Mouse (Mus musculus) CD4-positive, CD25-positive, alpha-beta regulatory T cell, adult 2 months (primary cell): ENCODE measurements around the gene Gm10160.

Experiments
- DNase-seq: peaks from one replicate; pipeline ENCODE4 v3.0.0-alpha.2; 2012; ENCODE audit warnings: low read depth, low spot score

The Gm10160 gene

DNA sequence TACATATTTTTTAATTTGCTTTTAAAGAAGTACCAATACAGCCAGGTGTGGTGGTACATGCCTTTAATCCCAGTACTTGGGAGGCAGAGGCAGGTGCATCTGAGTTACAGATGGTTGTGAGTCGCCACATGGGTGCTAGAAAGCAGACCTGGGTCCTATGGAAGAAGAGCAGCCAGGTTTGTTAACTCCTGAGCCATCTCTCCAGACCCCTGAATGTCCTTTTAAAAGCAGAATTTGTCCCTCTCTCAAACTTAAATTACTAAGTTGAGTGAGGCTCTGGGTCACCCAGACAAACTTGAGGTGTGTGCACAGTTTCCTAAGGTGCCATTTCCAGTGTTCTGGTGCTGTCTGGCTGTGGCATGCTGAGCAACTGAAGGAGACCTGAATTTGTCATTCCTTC is at the start of gene Gm10160:
Gm10160 (minus strand) TSS at position 101 of the 400 bp plus-strand sequence.
- no peak for DNase-seq

DNA sequence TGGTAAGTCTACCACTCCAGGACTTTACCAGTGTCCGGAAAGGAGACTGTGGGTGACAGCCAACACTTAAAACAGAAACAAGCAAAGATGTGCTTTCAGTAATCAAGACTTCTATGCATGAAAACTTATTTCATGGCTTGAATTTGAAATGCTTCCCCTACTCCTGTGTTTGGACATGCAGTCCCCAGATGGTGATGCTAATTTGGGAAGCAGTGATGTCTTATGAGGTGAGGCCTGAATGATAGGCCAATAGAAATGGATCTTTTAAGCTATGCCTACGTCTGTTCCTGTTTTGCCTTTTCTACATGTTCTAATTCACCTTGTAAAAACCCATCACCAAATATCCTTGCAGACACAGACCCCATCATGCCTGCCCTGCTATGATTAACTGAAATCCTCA is 49.3 kb upstream of the Gm10160 start:
- no peak for DNase-seq

DNA sequence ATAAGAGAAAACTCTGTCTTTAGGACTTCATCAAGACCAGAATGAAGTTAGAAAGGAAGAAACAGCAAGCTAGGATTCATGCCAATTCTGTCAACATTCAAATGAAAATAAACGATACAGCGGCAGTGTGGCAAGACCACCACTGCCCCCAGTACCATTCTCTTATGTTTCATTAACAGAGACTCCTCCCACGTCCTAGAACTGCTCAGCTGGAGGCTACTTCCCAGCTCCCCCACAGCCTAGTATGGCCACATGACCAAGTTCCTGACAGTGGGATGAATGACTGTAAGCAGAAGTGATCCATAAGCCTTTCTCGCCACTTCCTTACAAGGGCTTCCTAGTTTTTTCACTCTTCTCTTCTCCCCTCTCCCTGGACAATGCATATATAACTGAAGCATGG is 48.5 kb upstream of the Gm10160 start:
- DNase-seq, result no peak

DNA sequence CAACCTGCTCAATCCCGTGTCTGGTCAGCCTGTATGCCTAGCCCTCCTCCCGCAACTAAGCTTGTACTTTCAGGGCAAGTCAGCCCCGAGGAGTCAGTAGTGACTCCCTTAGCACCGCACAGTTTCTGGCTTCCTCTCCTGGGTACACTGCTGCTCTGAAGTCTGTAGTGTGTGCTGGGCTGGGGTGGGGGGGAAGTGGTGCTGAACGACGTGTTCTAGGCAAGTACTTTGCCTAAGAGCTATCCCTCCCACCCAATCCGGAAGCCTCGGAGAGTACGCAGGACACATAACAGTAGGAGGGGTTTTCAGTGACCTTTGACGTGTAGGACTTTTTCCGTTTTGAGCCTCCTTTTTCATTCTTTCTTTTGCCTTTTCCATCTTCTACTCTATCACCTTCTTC is 43.8 kb upstream of the Gm10160 start:
- no peak for DNase-seq

DNA sequence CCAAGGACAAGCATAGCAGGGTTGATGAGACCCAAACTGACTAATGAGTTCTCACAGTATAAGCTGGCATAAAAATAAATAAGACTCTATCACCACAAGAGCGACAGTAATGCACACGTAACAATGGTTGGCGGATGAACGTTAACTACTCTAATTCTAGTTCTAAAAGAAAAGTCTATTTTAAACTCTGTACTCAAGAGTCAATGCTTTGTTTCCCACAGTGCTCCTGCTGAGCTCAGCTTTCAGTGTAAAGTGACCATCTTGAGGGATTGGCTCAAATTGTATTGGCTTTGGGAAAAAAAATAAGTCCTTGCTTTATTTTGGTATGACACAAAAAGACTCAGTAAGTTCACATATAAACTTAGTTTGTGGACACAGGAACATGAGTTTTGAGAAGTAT is 29.5 kb upstream of the Gm10160 start:
- no peak for DNase-seq

DNA sequence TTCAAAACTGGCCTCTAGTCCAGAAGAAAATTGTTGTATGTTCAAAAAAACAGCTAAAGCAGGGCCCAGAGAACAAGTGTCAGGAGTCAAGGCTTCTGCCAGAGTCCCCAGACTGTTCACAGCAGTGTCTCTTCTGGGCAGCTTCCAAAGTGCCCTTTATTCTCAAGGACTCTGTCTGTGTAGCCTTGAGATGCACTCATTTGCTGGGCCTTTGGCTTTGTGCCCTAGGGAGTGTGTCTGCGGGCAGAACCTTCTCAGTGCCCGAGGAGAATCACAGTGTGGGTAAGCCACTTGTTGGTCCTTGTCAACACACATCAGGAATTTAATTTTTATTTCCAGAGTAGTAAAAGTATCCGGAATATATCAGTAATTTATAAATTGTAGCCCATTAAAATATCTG is 26.0 kb upstream of the Gm10160 start:
- DNase-seq, result no peak

DNA sequence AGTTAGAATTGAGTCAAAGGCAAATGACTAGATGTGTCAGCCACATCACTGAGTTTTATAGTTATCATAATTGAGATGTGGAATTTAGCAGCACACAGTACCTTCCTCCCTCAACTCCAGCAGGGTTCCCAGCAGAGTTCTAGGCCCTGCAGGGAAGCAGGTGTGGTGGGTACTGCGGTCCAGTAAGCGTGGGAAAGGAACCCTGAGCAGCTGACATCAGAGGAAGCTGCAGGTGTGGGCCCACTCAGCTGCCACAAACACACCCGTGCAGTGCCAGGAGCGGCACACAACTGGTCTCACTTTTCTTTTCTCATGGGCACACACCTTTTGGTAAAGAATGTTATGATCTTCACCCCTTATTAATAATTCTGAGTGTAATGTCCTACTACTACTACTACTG is 25.2 kb upstream of the Gm10160 start:
- peak; percentile 24 for DNase-seq

DNA sequence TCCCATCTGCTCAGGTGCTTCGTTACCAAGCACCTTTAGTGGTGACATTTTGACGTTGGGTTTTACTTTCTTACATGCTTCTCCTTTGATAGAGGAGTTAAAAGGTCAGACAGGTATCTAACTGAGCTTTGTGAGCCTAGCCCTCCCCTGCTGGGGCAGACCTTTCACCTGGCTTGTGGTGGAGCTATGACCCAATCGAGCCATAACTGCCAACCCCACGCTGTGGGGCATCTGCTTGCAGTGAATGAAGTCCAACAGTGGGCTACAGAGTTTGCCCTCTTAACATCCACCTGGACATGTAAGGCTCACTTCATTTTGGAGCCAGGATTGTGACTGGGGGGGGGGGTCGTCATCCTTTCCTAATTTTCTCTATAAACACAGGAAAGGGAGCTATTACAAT is 24.7 kb upstream of the Gm10160 start:
- DNase-seq, result no peak

DNA sequence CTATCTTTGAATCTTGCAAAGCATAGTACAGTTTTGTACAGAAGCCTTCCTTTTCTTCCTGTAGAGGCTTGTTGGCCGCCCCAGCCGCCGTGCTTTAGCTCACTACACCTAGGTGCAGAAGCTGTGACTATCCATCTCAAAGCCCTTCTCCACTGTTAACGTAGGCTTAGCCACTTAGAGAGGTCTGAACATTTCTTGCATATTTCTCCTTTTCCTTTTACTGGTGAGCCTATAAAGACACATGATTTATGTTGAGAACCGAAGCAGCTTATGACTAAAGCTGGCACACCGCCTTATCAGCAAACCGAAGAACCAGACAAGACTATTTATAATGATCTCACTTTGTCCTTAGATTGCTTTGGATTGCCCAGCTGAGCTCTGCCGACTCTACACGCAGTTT is 19.8 kb upstream of the Gm10160 start:
- DNase-seq, result no peak

DNA sequence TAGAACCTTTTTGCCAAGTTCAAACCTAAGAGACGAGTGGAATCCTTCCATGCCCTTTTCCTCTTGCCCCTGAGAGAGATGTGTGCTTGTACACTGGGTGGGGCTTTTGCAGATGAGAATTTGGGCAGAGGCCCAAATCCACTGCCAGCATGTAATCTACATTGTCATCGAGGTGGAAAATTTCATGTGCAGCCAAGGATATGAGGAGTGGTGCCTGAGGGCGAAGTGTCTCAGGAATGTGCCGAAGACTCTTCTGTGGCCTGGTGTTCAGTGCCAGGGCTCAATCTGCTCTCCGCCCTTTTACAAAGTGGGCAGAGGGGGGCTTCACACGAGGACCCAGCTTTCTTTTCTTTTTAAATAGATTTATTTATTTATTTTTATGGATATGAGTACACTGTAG is 19.0 kb upstream of the Gm10160 start:
- no peak for DNase-seq

DNA sequence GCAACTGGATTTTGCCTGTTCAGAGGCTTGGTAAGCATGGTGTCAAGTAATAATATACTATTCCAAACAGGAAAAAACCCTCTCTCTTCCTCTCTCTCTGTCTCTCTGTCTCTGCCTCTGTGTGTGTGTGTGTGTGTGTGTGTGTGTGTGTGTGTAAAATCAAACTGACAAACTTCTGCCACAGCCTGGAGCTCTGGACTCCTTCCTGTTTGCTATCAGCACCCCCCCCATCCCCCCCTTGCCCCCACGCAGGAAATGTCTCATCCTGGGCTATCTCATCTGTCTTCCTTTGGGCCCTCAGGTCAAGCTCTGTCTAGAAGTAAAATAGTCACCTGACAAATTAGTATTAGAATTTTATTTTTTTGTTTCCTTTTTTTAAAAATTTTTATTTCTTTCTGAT is 18.2 kb upstream of the Gm10160 start:
- DNase-seq, result no peak

DNA sequence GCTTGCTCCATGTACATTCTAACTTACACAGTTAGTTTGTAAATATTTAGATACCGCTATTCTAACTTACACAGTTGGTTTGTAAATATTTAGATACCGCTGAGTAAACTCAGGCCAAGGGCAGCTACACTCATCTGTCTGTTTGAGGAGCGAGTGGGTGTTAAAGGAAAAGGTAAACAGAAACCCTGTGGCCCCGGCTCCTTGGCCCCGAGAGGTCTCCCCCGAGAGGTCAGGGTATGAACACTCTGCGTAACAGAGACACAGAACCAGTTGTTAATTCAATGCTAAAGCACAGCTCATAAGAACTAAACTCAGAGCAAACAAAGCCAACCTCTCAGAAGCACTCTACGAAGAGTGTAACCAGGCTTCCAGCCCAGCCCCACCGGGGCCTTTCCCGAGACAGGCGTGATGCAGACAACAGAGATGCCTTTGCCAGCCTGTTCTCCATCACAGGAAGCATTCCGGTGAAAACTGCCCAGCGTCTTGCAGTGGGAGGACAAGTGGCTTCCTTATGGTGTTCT is 17.0 kb upstream of the Gm10160 start:
- DNase-seq, result no peak

DNA sequence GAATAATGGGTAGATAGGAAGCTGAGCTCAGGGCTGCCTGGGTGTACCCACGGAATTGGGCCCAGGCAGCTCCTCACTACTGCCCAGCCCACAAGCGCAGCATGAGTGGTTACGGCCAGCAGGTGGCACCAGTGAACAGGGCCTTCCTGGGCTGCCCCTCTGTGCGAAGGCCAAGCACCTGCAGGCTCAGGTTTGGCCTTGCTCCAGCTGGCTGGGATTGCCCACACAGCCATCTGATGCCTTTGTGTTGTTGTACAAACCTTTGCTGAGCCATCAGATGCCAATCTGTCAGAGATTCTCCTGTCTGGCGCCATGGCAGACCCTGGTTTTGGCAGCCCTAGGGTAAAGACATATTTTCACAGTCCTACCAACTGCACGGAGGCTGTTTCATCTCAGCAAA is 12.6 kb upstream of the Gm10160 start:
- peak; percentile 89 for DNase-seq

DNA sequence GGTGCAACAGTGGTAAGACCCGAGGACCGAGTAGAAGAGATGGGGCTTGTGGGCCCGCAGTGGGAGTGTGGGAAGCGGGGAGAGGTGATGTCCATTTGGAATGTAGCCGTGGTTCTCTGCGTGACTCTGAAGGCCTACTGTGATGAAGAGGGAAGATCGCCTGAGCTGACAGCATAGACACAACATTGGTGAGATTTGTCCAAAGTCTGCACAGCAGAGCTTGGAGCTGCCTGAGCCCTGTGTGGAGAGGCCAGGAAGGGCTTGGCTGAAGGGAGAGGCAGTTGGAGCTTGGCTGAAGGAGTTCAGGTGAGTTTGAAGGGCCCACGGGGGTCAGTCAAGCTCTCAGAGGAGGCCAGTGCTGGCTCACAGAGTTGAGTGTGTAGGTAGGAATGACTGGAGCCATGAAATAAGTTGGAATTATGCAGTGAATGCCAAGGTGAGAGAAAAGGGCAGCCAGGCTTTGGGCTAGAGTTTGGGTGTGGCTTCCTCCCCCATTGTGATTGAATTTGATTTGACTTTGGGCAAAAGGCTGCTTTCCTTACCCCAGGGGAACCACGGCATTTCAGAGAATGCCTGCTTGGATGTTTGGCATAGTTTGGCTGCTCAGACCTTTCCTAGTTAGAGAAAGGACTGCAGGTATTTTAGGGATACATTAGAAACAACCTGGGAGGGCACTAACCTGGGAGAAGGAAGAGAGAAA is 11.8 kb upstream of the Gm10160 start:
- DNase-seq, result no peak

DNA sequence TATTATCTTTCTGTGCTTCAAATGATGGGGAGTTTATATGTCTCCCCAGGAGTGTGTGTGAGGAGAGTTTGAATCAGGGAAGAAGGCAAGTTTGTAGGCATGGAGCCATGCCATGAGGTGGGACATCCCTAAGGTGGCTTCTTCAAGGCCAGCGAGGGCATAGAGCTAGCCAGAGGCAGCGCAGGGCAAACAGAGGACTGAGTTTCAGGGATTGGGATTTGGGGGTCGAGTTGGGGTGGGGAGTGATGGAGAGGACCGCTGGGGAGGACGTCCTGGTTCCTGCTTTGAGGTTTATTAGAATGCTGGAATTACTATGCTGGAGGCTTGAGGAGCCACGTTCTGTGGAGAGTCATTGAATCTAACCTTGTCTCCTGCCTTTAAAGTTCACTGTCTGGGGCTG is 10.3 kb upstream of the Gm10160 start:
- DNase-seq, result no peak

DNA sequence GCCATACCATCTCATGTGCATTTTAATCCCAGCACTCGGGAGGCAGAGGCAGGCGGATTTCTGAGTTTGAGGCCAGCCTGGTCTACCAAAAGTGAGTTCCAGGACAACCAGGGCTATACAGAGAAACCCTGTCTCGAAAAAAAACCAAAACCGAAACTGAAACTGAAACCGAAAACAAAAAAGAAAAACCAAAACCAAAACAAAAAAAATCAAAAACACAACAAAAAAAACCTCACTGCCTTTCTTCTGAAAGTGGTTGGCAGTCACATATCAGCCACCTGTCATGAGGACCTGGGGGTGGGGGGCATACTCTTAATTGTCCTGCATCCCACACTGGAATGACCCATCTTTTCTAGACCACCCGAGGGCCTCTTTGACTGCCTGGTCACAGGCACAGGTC is 9.0 kb upstream of the Gm10160 start:
- peak; percentile 48 for DNase-seq

DNA sequence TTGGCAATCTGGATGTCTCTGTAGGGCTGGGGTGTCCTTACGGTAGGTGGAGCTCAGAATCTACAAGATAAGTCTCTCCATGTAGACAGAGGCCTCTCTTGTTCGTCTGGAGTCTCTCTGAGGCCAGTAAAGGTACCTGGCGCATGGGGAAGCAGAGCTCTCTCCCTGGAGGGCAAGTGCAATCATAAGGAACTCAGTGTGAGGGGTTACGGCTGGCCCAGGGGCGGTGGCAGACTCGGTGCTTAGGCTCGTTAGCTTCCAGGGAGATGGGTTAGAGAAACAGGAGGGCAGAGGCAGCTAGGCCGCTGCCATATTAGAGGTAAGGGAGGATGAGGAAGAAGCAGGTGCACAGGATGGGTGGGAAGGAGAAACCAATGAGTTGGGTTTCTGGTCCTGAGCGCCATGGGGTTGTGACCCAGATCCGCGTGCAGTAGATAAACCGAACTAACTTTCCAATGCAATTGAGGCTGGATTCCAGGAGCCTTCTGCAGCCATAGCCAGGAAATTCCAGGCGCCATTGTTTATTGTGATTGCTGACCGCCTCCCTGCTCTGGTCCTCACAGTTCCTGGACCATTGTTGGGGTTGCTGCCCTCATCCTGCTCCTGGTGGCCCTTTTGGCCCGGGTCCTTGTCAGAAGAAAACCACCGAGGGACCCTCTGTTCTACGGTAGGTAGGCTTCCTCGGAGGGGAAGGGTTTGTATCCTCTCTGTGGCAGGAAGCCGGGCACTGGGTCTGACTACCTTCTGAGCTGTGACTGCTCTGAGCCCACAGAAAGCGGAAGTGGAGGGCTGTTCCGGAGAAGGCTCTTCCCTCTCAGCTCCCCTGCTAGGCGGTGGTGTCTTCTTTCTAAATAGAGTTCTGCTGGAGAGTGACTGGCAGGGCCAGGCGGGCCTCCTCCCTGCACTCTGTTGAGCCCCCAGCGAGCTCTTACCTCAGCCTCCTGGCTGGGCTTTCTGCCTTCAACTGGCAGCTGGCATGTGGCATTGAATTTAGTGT is 7.3 kb upstream of the Gm10160 start:
- DNase-seq, result peak; percentile 78

DNA sequence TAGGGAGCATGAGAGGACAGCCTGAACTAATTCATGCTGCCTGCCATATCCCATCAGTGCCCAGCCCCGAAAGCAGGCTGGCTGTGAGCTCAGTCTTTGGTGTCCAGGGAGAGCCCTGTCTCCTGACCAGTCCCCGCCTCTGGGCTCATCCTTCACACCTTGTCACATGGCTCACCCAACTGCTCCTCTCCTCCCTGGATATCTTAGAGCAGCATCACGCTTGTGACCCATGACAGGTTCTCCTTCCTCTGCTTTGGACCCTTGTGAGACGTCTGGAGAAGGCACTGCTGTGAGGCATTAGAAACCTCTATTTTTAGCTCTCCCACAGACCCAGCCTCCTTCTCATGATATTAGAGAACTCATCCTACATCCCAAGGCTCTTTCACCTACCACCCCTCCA is 6.3 kb upstream of the Gm10160 start:
- DNase-seq, result no peak

DNA sequence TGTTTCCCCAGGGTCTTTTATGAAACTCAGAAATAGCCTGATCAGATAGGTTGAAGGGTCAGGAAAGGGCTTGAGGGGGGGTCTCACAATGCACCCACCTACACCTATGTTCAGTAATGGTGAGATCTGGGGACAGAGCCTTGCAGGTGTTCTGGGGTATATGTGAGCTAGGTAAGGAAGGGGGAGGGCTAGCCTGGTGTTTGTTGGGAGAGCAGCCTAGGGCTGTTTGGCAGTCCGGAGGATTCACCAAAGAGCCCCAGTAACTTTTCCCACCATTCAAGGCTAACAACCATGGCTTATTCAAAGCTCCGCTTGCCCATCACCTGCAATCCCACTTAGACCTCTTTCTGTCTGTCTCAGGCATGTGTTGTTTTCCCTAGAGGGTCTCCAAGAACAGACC is 5.9 kb upstream of the Gm10160 start:
- no peak for DNase-seq

DNA sequence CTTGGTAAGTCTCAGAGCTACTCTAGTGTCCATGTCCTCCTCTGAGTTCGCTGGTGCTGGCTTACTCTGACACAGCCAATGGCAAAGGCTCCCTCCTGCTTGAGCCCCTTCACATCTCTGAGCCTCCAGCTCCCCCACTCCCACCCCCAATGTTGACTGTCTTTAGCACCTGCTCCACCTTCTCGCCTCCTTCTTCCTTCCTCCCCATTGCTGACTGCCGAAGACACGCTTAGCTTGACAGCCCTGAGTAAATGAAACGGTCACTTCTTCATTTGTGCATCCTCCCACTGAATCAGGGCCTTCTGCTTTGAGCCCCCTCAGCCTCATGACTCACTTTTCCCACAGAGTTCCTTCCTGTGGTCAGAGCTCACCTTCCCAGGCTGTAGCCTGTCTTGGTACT is 5.4 kb upstream of the Gm10160 start:
- DNase-seq, result peak; percentile 26

DNA sequence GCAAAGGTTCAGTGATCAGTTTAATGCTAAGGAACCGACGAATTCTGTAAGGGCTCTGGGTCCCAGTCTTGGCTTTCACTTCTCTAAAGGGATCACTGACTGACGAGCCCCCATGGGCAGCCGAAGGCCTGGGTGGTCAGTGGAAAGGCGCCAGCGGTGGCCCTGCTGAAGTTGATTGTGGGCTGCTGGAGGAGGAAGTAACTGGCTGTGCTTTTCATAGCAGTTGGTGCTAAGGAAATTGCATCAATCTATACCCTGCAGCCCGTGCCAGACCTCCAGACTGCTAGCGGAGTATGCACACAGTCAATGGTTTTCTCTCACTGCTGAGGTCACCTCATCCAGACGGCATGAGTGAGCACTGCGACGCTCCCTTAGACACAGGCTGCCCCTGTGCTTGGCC is 4.5 kb upstream of the Gm10160 start:
- DNase-seq, result no peak

DNA sequence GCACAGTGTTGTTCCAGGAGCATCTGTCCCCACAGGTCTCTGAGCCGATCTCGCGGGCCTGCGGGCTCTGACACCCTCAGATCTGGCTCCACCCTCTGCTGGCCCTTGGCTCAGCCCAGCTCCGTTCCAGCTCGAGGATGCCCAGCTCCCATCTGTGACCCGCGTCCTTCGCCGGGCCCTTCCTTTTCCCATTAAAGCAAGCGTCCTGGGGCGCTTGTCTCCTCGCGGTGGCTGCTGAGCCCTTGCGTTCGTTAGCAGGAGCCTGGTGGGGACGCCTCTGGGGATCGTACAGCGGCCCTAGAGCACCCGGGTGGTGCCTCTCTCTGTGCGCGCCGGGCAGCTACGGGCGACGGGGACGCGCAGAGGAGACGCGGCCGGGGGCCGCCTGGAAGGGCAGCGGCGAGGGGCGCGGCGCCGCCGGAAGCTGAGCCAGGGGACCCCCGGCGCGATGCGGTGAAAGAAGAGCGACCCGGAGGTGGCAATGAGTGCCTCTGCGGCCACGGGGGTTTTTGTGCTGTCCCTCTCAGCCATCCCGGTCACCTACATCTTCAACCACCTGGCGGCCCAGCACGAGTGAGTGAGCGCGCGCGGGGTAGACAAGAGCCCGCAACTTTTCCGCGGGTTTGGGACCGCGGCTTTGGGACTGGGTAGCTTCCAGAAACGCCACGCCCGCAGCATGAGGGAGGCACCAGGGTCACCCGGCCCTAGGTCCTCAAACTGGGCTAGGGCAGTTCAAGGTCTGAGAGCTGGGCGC is 3.6 kb upstream of the Gm10160 start, which contains the start of gene Tm6sf1:
Tm6sf1 (plus strand) TSS at position 34 of the 754 bp plus-strand sequence.
- peak; percentile 48 for DNase-seq
